Mouse (Mus musculus) spleen, adult 2 months (tissue): ENCODE data around the gene Rbm14.

ENCODE experiments used
- CTCF ChIP-seq: fragments of 200-500 bp; IDR thresholded peaks from 2 replicates; pipeline ENCODE4 v1.5.1; 2011; ENCODE audit warnings: mild to moderate bottlenecking, inconsistent platforms; ENCODE audit not compliant: insufficient read depth, insufficient read length, insufficient replicate concordance; ENCODE audit errors: extremely low read depth
- POLR2A ChIP-seq: fragments of 200-500 bp; IDR thresholded peaks from 2 replicates; pipeline ENCODE4 v1.6.1; 2011; ENCODE audit warnings: low read depth, low read length, inconsistent platforms

DNA sequence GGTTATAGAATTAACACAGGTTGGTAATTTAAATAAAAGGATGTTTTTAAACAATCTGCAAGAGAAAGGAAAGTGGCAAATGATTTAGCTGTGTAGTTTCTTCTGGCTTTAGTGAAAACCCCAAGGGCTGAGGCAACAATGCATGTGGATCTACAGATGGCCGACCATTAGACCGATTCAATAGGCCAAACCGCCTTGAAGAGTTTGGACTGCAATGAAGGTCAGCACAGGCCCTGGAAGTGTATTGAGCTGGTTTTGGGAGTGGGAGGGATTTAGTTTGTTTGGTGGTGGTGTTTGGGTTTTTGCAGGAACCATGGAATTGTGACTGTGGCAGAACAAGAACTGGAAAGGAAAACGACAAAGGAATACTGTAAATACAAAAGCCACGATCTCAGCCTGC, 12.4 kb downstream of the Rbm14 start:
- TF ChIP-seq CTCF (no peak), POLR2A (no peak)
